Mouse (Mus musculus): ENCODE measurements at regions not wholly inside any gene's neighbourhood (a gene's known extent, or its start where the extent isn't known, plus 50 kb on each side); places are given as distances from the start of the nearest gene placed in this dataset.

DNA sequence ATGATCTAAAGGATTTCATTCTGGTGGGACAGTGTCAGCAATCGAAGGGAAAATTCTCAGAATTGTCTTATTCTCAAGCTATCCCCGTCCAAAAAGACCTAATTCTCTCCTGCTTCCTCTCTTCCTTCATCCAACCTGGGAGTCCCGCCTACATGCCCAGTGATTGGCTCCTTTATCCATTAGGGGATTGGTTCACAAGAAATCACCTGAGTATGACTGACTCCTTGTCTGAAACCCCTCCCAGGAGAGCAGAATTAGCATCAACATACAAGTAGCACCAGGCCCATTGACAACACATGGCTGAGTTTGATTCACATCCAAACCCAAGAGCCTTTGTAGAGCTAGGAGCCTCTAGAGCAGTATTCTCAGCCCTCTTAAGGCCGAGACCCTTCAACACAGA, 148.9 kb downstream of the Zfp706 start:
- in situ Hi-C loops (cut with MboI, MseI), result loop anchor here (10.0 kb wide), 1 partner anchor 554 kb away; no protein-coding TSS in a partner anchor

DNA sequence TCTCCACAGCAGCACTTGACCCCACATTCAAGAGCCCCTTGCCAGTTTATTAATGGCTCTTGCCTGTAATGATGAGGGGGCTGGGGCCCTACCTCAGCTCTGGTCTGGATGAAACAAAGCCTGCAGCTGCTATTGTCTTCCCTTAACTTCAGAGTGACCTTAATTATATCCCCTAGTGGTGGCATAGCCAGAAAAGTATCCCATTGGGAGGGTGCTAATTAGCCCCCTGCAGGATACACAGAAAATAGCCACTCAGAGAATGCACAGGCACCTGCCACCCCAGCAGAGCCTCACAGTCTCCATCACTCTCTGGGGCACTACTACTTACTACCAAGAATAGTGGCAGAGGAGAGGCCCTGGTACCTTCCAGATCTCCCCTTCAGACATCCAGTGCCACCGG, 150.0 kb downstream of the Zfp706 start:
- in situ Hi-C loops (cut with MboI, MseI), result loop anchor here (10.0 kb wide), 1 partner anchor 553 kb away; no protein-coding TSS in a partner anchor

DNA sequence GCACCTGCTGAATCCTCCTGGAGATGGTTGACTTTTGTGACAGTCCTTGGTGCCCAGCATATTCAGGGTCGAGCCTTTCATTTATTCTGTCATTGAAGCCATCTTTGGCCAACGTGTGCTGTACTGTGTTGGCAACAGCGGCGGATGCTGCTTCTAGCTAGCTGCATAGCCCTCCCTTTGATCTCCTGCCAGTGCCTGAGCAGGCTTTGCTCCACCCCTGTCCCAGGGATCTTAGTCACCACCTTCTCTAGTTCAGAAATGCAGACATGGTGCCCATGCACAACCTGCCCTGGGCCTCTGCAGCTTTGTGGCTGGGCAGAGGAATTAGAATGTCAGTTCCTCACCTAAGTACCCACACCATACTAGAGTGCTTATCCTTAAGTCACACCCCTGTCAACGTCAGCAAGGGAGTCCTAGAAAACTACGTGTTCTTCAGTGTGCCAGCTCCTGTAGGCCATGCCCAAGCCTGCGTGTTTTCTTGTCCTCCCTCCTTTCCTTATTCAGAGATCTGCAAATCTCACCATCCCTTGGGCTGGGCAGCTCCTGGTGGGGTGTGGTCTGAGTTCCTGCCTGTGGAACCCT, 151.9 kb downstream of the Zfp706 start:
- in situ Hi-C loops (cut with MboI, MseI), result loop anchor here (10.0 kb wide), 1 partner anchor 551 kb away; no protein-coding TSS in a partner anchor

DNA sequence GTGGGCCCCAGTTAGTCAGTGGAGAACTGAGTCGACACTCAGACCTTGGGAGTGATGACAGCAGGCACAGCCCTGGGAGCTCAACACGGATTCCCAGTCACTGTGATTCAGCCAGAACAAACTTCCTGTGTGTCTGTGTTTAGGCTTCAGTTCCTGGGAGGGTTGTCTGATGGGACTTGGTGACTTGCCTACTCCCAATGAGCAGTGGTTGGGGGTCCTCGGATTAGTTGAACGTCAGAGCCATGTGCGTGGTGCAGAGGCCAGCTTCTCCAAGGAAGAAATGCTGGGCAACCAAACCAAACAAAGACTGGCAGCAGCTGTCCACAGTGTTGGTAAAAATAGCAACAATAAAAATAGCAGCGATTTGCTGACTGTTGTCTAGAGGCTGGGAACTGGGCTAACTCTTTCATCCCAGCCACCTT, 152.7 kb downstream of the Zfp706 start:
- in situ Hi-C loops (cut with MboI, MseI), result loop anchor here (10.0 kb wide), 1 partner anchor 550 kb away; no protein-coding TSS in a partner anchor

DNA sequence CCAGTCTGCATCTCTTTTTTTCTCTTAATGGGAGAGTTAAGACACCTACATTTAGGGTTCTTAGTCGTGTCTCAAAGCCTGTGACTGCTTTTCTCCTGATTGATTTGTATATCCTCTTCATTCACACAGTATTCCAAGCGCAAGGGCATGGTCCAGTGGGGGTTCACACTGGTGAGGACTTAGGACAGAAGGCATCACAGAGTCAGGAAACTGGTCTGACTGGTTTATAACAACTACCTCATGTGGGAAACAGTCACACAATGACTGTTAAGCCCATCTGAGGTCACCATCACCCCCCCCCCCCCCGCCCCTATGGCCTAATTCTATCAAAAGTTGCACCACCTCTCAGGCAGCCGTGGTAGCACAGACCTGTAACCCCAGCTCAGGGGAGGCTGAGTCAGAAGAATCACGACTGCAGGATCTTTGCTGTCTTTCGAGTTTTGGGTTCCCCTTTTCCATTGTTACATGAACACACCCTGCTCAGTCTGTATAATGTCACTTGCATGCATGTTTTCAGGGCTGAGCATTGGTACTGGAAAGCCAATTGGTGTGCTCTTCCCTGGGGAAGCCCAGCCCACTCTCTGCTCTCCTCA, 155.2 kb downstream of the Zfp706 start:
- in situ Hi-C loops (cut with MboI, MseI), result loop anchor here (10.0 kb wide), 1 partner anchor 548 kb away; no protein-coding TSS in a partner anchor

DNA sequence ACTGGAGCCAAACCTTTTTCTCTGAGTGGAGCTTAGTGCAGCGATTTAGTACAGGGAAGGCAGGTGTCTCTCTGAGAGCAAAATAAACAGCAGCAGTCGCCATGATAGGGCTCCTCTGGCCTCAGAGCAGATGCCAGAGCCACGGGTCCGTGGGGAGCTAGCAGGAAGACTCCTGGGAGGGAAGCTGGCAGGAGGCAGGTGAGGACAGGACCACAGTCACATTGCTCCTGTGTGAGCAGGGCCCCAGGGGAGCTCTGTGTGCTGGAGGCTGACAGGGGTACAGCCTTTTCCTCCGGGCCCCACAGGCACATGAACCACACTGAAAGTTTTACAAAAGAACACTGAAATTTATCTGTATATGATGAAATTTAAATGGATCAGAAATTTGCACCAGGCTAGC, 159.3 kb downstream of the Zfp706 start:
- in situ Hi-C loops (cut with MboI, MseI), result no loop called here

DNA sequence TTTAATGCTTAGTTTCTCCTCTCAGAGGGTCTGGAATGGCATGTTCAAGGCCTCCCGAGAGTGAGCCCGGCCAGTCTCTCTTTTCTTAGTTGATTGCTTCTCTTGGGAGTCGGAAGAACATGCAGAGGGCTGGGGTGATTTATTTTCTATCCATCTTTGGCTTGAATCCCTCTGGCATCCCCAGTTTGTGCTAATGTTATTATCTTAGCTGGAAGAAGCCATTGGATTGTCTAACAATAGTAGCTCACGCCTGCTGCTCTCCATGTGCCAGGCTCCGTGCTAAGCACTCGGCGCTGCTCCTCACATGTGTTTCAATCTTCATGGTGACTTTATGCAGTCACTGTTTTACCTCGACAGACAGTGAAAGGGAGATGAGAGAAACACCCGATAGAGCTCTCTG, 160.8 kb downstream of the Zfp706 start:
- in situ Hi-C loops (cut with MboI, MseI), result no loop called here
